Mouse (Mus musculus) A20 (cell line): ENCODE measurements around the gene Wdr13.

Experiments used
- DNase-seq: peaks from one replicate; pipeline ENCODE4 v3.0.0-alpha.2; 2011; ENCODE audit warnings: low read depth, low spot score

The Wdr13 gene

DNA sequence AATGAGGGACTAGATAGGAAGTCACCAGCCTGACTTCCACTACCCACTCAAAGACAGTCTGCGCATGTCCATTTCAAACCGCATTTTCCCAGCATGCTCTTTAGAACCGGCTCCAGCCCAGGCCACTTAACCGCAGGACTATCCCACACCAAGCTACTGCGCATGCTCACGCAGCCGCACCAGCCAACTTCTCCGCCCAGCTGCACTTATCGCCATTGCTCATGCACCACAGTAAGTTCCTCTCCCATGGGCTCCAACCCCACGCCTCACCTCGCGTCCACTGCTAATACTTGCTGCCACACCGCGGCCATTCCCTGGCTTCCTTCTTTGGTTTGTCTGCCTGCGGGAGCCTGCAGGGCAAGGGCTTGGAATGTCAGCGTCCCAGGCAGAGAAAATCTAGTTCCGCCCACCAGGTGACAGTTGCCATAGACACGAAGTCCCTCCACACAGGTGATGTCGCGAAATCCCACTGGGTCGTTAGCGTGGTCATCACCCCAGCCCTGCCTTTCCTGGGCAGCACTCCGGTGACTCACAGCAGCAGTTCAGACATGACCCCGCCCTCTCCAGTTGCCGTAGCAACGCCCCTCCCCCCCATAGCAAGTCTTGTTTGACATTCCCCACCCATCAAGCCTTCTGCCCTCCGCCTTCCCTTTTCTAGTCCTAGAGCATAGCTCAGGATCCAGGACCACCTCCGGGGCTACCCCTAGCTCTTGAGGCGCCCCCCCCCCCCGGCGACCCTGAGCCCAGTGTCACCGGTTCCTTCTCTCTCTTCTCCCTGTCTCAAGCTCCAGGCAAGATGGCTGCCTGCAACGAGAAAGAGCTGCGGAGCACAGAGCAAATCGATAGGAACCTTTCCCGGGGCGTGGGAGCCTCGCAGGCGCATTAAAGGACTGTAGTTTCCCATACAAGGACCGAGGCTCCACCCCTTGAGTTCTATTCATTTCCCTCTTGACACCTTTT is at the start of gene Wdr13:
TSS of gene Wdr13 (minus strand) at position 876 of the 960 bp plus-strand sequence.
- peak; percentile 91 for DNase-seq

DNA sequence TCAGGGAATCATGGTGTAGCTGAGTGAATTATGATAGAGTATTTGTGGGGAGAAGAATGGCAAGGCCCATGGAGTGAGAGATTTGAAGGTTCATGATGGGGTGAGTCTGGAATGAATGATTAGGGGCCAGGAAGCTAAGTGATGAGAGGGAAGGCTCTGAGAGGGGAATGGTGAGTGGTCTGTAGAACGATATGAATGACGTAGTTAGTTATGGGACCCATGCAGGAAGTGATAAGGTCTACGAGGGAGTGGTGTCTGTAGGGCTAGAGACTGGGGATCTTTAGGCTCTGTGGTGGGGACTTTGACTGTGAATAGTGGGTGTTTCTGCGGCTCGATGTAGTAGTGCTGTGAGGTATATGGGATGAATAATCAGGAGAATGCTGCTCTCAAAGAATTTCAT is 47.0 kb upstream of the Wdr13 start:
- DNase-seq = no peak

DNA sequence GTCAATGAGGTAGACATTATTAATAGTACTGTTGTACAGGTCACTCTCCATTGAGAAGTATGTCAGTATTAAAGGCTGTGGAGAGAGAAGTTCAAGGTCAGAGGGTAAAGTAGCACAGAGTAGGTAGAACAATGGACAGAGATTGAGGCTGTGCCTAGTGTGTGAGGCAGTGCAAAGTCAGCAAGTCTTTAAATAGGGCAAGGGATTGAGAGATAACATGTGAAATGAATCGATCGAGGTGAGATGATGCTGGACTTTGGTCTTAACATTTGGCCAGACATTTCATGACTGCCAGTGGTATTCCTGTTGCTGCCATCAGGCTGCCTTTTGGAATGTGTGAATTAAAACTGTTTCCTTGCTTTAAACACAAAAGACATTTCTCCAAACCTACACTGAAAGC is 46.2 kb upstream of the Wdr13 start:
- DNase-seq = no peak

DNA sequence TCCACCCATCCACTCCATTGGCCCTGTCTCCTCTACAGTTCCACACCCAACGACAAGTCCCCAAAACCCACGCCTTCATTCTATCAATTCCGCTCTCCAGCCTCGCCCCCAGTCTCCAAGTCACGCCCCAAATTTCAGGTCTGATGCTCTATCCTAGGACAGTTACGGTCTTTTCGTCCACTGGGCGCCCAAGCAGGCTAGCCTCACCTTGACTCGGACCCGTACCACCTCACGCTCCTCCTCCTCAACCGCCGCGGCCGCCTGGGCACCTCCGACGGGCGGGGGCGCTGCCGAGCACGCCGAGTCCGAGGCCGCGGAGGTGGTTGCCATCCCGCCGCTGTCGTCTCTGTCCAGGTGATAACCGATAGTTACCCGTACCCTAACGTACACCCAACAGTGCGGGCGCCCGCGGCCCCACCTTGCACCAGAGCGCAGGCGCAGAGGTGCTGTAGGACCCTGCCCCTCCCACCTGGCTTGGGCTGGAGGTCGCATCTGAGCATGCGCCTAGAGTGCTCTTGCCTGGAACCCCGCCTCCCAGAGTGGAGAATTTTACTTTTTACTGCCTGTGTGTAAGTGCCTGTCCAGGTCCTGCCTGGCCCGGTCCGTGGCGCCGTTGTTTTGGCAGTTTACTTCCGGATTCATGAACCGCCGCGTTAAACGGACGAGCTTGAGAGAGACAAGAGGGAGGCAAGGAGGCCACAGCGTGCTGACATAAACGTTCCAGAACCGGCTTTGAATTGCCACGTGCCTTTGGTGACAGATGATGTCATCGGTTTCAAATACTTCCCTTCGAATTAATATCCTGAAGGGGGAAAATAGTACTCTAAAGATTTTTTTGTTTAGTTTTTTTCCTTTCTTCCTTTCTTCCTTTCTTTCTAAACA is 43.1 kb upstream of the Wdr13 start, which contains the start of gene Tbc1d25:
TSS of gene Tbc1d25 (minus strand) at position 678 of the 882 bp plus-strand sequence.
- peak; percentile 91 for DNase-seq

DNA sequence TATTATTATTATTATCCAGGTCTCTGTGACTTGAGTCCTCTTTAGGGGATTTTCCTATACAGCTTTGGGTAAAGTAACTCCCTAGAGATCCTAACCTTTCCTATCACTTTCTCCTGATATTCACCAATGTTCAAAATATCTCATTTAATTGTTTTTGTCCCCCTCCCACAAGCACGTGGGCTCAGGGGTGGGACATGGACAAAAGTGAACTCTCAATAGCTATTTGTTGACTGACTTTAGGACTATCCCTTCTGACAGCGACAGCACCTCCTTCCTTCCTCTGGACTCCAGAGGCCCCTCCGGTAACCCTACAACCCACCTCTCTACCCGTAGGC is 42.4 kb upstream of the Wdr13 start:
- DNase-seq = no peak

DNA sequence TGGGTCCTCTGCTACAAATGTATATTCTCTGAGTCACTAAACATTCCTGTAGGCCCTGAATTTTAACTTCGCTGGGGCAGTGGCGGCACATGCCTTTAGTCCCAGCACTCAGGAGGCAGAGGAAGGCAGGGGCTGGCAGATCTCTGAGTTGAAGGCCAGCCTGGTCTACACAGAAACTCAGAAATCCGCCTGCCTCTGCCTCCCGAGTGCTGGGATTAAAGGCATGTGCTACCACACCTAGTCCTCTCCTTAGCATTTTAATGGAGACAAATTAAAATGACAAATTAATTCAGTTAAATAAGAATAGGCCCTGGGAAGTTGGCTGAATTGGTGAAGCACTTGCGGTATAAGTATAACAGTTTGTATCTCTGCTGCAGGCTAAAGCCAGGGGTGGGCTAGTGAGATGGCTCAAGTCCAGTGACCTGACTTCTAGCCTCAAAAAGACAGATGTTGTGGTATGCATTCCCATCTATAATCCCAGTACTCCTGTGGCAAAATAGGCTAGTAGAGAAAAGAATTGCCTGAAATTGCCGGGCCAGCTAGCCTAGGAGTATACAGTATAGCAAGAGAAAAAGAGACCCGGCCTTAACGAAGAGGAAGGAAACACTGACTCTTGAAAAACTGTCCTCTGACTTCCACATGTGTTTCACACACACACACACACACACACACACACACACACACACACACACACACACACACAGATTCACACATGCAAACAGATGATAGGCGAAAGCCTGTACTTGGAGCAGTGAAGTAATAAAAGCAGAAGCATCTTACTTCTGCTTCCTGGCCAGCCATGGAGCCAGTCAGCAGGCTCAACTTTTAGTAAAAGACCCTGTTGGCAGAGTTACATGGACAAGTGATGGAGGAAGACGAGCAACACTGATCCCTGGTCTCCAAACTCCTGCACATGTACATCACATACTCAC is 35.3 kb upstream of the Wdr13 start:
- DNase-seq = no peak

DNA sequence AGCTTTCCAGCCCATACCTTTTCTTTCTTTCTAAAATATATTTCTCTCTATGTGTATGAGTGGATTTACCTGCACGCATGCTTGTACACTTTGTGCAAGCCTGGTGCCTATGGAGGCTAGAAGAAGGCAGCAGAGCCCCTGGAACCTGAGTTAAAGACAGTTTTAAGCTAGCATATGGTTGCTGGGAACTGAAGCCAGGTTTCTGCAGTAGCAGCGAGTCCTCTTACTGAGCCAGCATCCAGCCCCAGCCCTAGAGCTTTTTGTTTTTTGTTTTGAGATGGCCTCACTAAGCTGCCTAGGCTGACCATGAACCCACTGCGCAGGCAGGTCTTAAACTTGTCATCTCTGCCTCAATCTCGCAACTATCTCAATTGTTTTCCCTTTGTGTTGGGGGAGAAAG is 31.8 kb upstream of the Wdr13 start:
- DNase-seq = no peak

DNA sequence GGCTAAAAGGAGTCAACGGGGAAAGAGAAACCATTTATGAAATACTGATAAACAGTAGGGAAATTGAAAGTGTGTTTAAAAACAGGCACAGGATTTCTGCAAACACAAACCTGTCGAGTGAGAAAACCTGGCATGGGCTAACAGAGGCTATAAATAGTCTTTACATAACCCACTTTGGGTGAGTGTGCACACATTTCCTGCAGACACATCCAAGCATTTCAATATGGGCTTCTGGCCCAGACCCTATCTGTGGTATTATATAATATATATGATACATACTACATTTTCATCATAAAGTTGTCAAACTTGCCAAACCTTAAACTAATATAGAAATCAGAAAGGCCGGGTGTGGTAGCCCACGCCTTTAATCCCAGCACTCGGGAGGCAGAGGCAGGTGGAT is 30.4 kb upstream of the Wdr13 start:
- no peak for DNase-seq

DNA sequence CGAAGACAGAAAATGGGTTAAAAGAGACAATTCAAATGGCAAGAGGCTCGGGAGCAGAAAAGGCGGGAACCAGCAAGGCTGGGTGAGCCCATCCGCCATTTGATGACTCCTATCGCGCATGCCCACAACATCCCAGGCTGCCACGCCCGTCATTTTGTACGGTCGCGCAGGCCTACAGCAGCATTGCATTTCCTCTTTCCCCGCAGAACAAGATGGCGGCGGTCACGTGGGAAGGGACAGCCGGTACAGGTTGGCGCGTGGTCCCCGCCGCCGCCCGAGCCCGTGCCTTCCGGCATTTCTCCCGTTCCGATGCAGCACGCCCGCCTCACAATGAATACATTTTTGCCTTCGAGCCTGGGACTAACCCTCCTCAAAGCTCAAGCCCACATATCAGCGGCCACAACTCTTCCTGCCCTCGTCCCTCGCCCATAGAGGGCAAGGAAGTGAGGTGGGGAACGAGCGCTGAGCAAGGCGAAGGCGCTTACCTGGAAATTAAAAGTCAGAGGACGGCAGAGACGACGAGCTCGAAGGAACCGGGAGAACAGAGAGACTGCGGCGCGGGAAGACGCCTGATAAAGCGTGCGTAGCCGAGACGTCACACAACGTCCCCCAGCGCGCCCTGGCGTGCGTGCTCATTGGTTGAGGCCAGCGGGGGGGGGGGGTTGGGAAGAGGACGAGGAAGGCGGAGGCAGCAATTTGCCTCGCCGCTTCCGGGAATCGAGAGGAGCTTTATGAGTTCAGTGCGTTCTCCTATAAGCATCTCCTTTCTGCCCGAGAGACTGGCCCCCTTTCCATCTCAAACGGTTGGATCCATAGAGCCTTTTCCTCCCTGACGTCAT is 12.7 kb upstream of the Wdr13 start, which contains the start of gene Rbm3:
TSS of gene Rbm3 (minus strand) at position 728 of the 839 bp plus-strand sequence.
- peak; percentile 89 for DNase-seq

DNA sequence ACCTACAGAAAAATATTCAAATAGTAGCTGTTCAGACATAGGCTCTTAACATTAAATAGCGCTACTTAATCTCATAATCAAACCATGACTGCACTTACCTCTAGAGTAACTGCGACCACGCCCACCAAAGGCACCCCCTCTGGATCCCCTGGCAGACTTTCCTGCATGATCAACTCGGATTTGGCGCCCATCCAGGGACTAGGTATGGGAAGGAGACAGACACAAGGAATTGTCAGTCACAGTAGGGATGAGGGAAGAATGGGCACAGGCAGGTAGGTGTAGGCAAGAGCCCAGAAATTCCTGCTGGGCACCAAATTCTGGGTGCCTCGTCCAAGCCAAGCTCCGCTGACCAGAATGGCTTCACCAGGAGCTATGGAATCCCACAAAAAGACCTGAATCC is 11.1 kb upstream of the Wdr13 start:
- no peak for DNase-seq

DNA sequence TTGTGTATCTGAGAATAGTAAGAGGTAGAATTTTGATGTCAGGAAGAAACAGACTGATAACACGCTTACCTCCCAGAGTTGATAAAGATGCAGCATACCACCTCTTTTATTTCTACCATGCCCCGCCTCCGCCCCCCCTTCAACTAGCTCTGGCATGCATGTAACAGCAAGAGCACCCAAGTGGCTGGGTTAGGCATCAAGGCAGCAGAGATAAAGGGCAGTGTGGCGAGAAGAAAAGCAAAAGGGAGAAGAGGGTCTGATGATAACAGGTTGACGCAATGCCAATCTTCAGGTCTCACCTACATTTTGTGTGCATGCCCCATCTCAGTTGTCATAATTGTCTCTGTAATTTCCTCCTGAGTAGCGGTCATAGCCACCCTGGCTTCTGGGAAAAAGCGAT is 10.3 kb upstream of the Wdr13 start:
- no peak for DNase-seq

DNA sequence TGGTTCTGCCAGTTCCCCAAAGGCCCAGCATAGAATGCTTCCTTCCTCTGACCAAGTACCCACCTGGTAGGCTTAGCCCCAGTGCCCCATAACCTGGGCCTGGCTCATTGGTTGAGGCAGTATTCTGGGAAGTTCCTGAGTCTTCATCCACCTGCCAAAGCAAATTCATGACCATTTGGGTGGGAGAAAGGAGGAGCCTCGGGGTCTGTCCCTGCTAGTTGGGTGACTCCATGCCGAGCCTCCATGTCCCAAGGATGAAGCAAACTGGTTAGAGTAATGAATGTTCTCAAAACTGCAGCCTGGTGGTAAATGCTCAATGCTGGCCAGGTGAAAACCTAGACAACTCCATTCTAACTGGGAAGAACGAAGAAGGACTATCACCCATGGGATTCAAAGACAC is 8.4 kb upstream of the Wdr13 start:
- DNase-seq = no peak

DNA sequence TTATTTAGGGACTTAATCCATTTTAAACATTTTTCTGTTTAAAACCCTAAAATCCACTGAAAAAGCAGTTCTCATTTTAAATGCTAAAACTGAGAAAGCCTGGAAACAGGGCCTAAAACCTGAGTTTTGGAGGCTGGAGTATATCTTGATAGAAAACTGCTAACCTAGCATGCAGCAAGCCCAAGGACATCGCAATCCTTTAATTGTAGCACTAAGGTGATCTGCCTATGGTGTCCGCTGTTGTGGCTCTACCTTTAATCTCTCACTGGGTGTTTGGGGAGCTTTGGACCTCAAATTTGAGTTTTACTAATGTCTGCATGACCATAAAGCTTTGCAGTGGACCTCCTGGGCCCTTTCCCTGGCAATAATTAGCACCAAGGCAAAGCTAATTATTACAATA is 7.8 kb upstream of the Wdr13 start:
- no peak for DNase-seq

DNA sequence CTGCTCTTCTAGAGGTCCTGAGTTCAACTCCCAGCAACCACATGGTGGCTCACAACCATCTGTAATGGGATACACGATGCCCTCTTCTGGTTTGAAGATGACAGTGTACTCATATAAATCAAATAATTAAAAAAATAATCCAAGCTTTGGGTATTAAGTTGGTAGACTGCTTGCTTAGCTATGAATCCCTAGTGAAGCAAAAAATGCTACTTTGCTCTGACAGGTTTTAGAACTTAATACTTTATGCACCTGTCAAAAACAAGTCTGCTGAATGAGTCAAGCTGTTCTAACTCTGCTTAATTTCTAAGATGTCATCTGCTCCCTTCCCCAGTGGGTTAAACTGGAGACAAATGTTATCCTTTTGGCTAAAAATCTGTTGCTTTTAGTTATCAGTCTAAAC is 6.8 kb upstream of the Wdr13 start:
- DNase-seq = no peak

DNA sequence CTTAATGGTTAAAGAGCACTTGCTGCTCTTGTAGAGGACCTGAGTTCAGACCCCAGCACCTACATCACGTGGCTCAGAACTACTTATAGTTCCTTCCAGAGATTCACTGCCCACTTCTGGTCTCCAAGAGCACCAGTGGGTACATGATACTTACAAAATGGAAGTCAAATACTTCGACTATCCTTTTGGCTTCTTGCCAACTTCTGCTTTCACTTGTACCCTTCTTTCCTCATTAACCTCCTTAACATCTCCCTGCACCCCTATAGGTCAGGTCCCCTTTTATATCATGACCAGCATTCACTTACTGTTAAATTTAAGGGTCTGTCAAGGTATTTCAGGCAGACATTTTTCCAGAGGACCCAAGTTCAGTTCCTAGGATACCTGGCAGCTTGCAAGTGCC is 3.2 kb upstream of the Wdr13 start:
- DNase-seq = peak; percentile 59

DNA sequence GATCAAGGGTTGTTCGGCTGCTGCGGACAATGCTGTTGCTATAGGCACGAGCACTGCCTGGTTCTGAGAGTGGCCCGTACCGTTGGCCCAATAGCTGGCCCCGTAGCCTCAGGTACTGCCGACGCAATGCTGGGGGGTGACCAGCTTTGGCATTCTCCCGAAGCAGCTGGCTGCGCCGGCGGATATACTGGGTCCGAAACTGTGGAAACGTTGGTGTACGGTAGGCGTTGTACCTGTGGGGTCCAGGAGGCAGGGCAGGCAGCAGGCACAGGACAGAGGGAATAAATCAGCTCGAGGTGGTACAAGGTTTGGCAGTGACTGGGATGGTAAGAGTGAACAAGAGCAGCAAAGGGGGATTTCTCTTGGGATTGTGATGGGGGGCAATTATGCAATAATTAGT is 1.3 kb downstream of the Wdr13 start:
- no peak for DNase-seq

DNA sequence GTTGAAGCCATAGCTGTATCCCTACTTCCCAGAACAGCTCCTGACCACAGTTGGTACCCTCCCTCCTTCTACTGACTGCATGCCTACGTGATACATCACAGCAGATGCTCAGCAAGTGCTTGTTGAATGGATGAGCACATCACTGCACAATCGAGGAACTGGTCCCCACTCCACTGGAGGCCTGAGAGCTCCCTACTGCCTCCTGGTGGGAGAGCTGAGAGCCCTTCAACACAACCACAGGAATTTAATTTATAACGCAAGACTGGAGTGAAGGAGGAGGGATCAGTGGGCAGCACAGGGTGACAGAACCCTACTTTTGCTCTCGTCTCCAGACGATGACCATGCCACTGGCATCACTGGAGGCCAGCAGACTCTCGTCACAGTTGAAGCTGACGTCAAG is 7.5 kb downstream of the Wdr13 start:
- no peak for DNase-seq

DNA sequence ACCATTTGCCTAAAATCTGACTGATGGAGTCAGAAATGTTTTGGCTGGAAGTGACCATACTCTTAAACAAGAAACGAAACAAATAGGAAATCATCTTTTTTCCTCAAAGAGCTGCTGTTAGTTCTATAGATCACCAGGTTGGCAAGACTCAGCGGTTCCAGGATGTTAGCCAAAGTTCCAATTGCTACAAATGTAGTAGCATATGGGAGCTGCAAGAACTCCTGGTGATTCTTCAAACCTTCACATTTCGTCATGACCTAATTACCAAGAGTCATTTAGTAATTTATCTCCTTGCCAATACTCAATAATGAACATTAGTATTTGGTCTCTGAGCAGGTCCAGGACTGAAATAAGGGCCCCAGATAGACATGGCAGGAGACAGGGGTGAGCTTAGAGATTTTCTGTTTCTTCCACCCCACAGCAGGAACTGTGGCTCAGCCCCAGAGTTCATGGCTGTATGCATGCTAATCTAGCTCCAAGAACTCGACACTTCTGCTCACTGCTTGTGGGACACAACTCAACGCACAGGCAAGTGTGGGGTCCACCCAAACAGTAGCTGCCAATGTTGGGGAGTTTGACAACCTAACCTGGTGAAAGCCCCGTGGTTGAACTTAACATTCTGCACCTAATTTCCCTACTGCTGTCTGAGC is 8.7 kb downstream of the Wdr13 start:
- DNase-seq = no peak

DNA sequence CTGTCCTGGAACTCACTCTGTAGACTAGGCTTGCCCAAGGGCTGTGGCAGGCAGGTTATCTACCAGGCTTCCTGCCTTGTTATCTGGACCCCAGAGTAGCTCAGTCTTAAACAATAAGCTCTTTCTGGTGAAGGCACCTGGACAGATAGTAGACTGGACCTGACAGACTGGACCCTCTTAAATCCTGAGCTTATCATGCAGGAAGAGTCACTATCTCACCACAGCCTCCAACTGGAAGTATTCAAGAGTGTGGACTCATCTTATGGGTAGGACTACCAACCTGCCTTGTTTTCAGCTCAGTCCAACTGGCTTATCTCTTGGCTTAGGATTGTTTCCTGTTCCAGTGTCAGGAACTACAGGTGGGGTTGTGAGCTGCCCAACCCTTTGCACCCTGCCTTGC is 15.4 kb downstream of the Wdr13 start:
- no peak for DNase-seq

DNA sequence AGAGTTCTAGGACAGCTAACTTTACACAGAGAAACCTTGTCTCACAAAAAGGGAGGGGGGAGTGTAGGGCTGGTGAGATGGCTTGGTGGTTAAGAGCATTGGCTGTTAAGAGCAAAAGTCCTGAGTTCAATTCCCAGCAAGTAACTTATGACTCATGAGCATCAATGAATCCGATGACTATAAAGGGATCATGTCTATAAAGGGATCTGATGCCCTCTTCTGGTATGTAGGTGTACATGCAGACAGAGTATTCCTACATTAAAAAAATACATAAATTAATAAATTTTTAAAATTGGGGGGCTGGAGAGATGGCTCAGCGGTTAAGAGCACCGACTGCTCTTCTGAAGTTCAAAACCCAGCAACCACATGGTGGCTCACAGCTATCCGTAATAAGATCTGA is 17.4 kb downstream of the Wdr13 start:
- DNase-seq = no peak
